Comparison of ENCODE assay signal across 9 mouse cellular contexts in genomic region chr14:67613221-67613620, GRCm38 (mm10).
DNase-seq lines count a peak whose midpoint lies in the region; ATAC-seq and TF ChIP-seq lines count a peak whose summit lies in the region.
"Had no signal": no experiment of that assay in that cellular context is flagged by ENCODE, and none has a peak within 500 bp of the region (broad histone marks: within the 10 kb centered on the region; RNA-seq: fewer than 3 reads in every experiment).

No protein-coding gene starts in this region.

- DNase-seq in lung, adult 2 months, result no peak
- no peak for DNase-seq in lung, postnatal 14 days
- peak; percentile 36 for DNase-seq in heart, embryonic 10.5 days (ENCODE audit: low spot score)
- DNase-seq in kidney, postnatal 0 days (ENCODE audit: low spot score), result peak; percentile 41
- no peak for DNase-seq in embryo, embryonic 11 days
- no peak for DNase-seq in urinary bladder, postnatal 4 days (ENCODE audit: low spot score in 2 of 2)
- no peak for DNase-seq in embryo, embryonic 9.5 days (ENCODE audit: extremely low spot score)

- no peak overlapping the region for H3K9ac ChIP-seq in kidney, postnatal 0 days (ENCODE audit: low read depth, low read length)
- no peak overlapping the region for H3K9ac ChIP-seq in neural tube, embryonic 14.5 days (replicated peaks; ENCODE audit: low read depth, low read length)

- no peak for TF ChIP-seq CTCF in lung, adult 2 months (IDR thresholded peaks at IDR 0.05; ENCODE audit: insufficient read depth, low read length)
- no peak for TF ChIP-seq CTCF in kidney, postnatal 0 days (IDR thresholded peaks at IDR 0.05; ENCODE audit: low read depth)

- no peaks in the 10 kb centered on the region; the same call in none of the 2 replicates for H3K4me1 ChIP-seq in lung, adult 2 months (ENCODE audit: control insufficient read depth, insufficient read depth, low read length)
- H3K4me1 ChIP-seq in heart, embryonic 10.5 days, result peaks cover 16% of the 10 kb centered on the region
- H3K4me1 ChIP-seq in kidney, postnatal 0 days (replicated peaks; ENCODE audit: insufficient read depth, low read length), result 0 out of 2 replicates have a peak, but pooled peaks cover 2% of the 10 kb centered on the region
- peaks cover 1% of the 10 kb centered on the region; the same call in 1 of the 2 replicates for H3K4me1 ChIP-seq in neural tube, embryonic 14.5 days (ENCODE audit: control insufficient read depth, insufficient read depth, low read length)

- TF ChIP-seq POLR2A in lung, adult 2 months (IDR thresholded peaks at IDR 0.05; ENCODE audit: borderline replicate concordance, extremely low read depth, low read depth, low read length), result no peak

- no peak for ATAC-seq in kidney, postnatal 0 days (replicated peaks; ENCODE audit: low FRiP score, low read depth)
- ATAC-seq in neural tube, embryonic 14.5 days (ENCODE audit: low read depth), result no peak

- H3K9me3 ChIP-seq in heart, embryonic 10.5 days, result no peaks in the 10 kb centered on the region
- no peaks in the 10 kb centered on the region for H3K9me3 ChIP-seq in kidney, postnatal 0 days (replicated peaks; ENCODE audit: low read length)
- no peaks in the 10 kb centered on the region for H3K9me3 ChIP-seq in neural tube, embryonic 14.5 days (ENCODE audit: control insufficient read depth, low read length)

- peak overlapping the region; percentile 19 for H3K4me3 ChIP-seq in lung, adult 2 months (replicated peaks; ENCODE audit: extremely low read depth, low read depth, low read length)
- H3K4me3 ChIP-seq in heart, embryonic 10.5 days, result no peak overlapping the region
- peak overlapping the region; percentile 25 for H3K4me3 ChIP-seq in kidney, postnatal 0 days (replicated peaks; ENCODE audit: low read depth, low read length)
- no peak overlapping the region for H3K4me3 ChIP-seq in neural tube, embryonic 14.5 days (ENCODE audit: low read depth, low read length)

- WGBS in lung, adult 2 months, result 6% methylated on average over 14 of the region's 14 CpGs
- WGBS in heart, embryonic 10.5 days, result 45% methylated on average over 14 of the region's 14 CpGs
- 21% methylated on average over 14 of the region's 14 CpGs for WGBS in kidney, postnatal 0 days
- 41% methylated on average over 14 of the region's 14 CpGs for WGBS in neural tube, embryonic 14.5 days

- H3K36me3 ChIP-seq in heart, embryonic 10.5 days, result no peaks in the 10 kb centered on the region
- no peaks in the 10 kb centered on the region for H3K36me3 ChIP-seq in kidney, postnatal 0 days (ENCODE audit: insufficient read depth, low read length)
- H3K36me3 ChIP-seq in neural tube, embryonic 14.5 days (ENCODE audit: control insufficient read depth, insufficient read depth, low read length), result no peaks in the 10 kb centered on the region
- H3K36me3 ChIP-seq: G1E had no signal

- H3K4me2 ChIP-seq in kidney, postnatal 0 days (ENCODE audit: low read length), result peak overlapping the region; percentile 51
- H3K4me2 ChIP-seq in neural tube, embryonic 14.5 days (ENCODE audit: low read depth, low read length), result peak overlapping the region; percentile 7; the same call in 1 of the 2 replicates

- 0 out of 2 replicates have a peak, but pooled peaks cover 5% of the 10 kb centered on the region for H3K27me3 ChIP-seq in heart, embryonic 10.5 days (ENCODE audit: insufficient read depth, poor library complexity, severe bottlenecking)
- H3K27me3 ChIP-seq in kidney, postnatal 0 days (ENCODE audit: insufficient read depth, low read length), result peaks cover 6% of the 10 kb centered on the region; the same call in 1 of the 2 replicates
- no peaks in the 10 kb centered on the region for H3K27me3 ChIP-seq in neural tube, embryonic 14.5 days (ENCODE audit: control insufficient read depth, insufficient read depth, low read length)

- no peak overlapping the region for H3K27ac ChIP-seq in heart, embryonic 10.5 days
- no peak overlapping the region for H3K27ac ChIP-seq in kidney, postnatal 0 days
- H3K27ac ChIP-seq in neural tube, embryonic 14.5 days (ENCODE audit: low read depth, low read length), result no peak overlapping the region

Comparison
In these comparisons a context has a peak if more than half of its experiments do, and no peak if none do; other contexts are left out.
1. DNase-seq: peak in heart, embryonic 10.5 days (single experiment) and kidney, postnatal 0 days (single experiment); none in lung, adult 2 months (single experiment), lung, postnatal 14 days (single experiment), embryo, embryonic 11 days (single experiment), urinary bladder, postnatal 4 days (0 of 2) and embryo, embryonic 9.5 days (single experiment).
2. H3K4me3 ChIP-seq: peak in lung, adult 2 months (single experiment) and kidney, postnatal 0 days (single experiment); none in heart, embryonic 10.5 days (single experiment) and neural tube, embryonic 14.5 days (single experiment).